Mouse (Mus musculus) cerebellum, postnatal 25 days (tissue): ENCODE measurements at regions not wholly inside any gene's neighbourhood (a gene's known extent, or its start where the extent isn't known, plus 50 kb on each side); places are given as distances from the start of the nearest gene placed in this dataset.

ENCODE experiments used
- DNase-seq, 2 experiments: peaks; one replicate each; pipeline ENCODE4 v3.0.0; 2021; ENCODE audit warnings: mixed read lengths in 2 of 2

DNA sequence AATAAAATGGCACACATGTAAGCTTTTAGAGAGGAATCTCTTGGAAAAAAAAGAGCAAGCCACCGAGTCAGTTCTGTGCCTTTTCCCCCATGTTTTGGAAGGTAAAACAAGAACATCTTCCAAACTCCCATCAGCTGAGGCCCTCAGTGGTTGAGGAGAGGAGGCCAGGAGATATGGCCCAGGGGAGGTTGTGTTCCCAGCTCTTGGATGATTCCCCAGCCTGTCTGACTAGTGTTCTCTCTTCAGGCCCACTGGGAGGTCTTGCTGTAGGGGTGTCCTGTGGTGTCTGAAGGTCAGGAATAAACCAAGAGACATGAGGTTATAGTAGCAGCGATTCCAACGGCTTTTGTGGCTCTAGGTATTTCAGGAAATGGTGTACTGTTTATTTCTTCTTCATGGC, 643.2 kb downstream of the Rnf144a start:
- DNase-seq = no peak

- peak; percentile 59 to 74 for DNase-seq
Measured at GRCm38 (mm10) chr12:25768644-25769043, 646.4 kb downstream of the Rnf144a start.

- no peak for DNase-seq
Measured at GRCm38 (mm10) chr12:25763061-25763460, 652.0 kb downstream of the Rnf144a start.

DNA sequence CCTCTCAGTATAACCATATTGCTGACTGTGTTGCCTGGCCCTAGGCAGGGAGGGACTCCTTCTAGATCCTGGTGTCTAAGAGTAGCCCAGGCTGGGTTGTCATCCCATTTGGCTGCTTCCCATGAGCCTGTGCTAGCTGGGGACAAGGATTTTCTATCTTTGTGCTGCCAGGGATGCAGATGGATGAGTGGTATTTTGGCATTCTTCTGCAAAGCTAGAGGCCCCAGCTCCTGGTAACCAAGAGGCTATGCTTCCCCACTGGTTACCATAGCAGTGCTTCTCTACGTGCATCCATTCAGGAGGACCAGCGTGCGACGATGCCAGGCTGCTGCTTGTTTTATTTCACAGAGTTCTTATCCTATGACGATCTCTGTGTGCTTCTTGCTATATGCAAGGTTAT, 658.0 kb downstream of the Rnf144a start:
- peak; percentile 34 to 61 for DNase-seq

- DNase-seq = no peak
Measured at GRCm38 (mm10) chr12:25733801-25734200, 636.9 kb upstream of the Id2 start.

DNA sequence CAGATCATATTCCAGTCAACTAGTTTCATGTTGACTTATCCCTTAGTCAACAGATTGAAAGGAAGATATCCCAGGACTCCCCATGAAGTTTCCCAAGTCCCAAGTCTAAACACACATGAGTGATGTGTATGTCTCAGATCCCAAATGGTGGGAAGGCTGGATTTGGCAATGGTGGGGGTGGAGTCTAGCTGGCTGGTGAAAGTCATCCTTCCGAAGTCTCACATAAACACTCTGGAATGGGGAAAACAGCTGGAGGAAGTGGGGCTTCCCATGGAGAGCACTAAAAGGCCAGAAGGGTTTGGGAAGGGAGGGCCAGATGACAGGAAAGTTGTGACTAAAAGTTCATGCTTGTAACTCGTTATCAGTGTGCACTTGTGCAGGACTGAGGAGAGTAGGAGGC, 628.8 kb upstream of the Id2 start:
- no peak for DNase-seq

GRCm38 (mm10) chr12:25711186-25711585, 614.2 kb upstream of the Id2 start:
- no peak for DNase-seq

- DNase-seq = no peak
Measured at GRCm38 (mm10) chr12:25703023-25703400, 606.1 kb upstream of the Id2 start.

DNA sequence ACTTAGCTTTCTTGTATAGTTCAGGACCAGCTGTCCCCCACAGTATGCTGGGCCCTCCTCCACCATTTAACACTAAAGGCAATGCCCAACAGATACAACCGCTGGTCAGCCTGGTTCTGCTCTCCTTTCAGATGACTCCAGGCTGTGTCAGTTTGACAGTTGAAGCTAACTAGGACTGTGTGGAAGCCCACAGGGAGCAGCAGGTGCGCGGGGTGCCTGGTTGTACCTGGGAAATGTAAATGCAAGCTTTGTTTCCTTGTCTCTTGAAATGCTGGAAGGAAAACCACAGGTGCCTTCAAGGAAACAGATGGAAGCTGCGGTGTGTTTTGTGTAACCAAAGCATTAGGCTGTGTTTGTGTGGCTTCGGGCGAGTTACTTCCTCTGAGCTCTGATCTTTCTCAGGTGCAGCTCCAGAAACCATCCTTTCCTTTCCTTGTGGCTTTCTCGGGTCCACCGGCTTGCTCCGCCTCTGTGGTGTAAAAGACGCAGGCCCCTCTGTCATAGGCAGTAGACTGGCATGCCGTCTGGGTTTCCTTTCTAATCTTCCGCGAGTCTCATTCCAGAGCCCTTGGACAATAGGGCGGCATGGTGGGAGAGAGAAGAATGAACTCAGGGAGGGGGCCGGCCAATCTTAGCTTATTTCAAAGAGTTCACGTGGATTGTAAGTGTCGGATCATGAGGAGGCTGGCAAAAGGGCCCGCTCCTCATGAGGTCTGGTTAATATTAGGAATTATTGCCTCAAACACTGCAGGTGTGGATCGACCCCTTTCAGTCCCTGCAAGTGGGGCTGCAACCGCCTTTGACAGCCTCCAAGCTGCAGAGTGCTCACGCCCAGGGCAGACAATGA, 605.5 kb upstream of the Id2 start:
- DNase-seq = no peak

- DNase-seq = no peak
Measured at GRCm38 (mm10) chr12:25687063-25687462, 590.1 kb upstream of the Id2 start.

GRCm38 (mm10) chr12:25676631-25677030, 579.7 kb upstream of the Id2 start:
- no peak for DNase-seq

GRCm38 (mm10) chr12:25668336-25668735, 571.4 kb upstream of the Id2 start:
- no peak for DNase-seq

DNA sequence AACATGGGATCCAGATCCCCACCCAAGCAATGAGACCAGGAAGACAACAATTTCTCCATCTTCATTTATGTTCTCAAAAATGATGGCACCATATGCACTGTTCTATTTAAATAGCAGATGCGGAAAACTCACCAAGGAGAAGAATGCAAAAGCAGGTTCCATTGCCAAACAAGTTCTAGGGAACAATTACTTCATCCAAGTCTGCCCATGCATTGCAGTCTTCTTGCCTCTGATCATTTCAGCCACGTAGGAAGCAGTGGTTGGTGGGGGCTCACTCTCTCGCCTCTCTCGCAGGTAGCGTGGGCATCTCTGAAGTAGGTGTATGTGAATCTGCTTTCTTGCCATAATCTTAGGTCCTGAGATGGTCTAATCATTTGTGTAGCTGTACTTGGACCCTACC, 557.5 kb upstream of the Id2 start:
- no peak for DNase-seq

- DNase-seq = no peak
Measured at GRCm38 (mm10) chr12:25650237-25650636, 553.3 kb upstream of the Id2 start.

DNA sequence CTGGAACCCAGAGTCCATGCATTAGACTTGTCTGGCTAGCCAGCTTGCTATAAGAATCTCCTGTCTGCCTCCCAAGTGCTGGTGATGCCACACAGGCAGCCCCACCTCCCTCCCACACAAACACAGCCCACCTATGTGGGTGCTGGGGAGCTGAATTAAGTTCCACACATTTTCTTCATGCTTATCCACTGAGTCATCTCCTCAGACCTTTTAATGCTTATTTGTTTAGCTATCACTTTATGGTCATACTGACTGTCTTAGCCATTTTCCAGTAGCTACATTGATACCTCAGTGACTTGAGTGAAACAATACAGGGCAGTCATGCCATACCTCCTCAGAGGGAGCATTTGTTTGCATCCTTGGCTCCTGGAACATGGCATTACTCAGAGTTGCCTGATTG, 531.1 kb upstream of the Id2 start:
- DNase-seq = no peak

- no peak for DNase-seq
Measured at GRCm38 (mm10) chr12:25625858-25626257, 528.9 kb upstream of the Id2 start.

DNA sequence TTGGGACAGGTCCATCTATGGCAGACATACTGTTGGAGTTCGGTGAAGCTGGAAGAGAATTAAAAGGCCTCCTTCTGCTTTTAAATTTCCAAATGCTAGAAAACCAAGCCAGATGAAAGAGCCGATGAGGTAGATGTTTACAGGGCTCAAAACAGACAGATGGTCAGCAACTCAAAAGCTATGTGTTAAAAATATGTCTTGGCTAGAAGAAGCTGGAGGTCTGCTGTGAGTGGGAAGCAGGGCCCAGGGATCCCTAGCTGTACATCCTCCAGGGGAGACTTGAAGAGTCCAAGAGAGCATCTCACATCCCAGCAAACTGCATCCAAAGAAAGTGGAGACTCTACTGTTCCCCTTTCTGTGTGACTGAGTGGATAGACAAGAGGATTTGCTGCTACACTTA, 526.5 kb upstream of the Id2 start:
- no peak for DNase-seq

GRCm38 (mm10) chr12:25621142-25621541, 524.2 kb upstream of the Id2 start:
- peak; percentile 58 to 77 for DNase-seq

DNA sequence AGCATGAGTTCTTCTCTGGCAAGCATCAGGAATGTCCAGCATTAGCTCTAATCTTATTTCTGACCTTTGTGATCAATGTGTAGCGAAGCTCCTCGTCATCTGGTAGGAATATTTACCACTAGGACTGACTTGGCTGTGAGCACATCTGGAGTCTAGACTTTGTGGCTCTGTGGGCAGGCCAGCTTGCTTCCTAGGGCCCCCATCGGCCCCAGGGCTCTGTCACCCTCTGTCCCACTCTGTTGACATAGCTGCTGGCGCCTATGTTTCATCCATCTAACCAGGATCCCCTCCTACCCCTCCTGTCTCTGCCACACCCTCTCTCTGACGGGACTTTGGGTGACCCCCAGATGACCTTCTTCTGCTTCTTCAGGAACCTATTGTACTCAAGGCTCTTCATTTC, 520.6 kb upstream of the Id2 start:
- DNase-seq = no peak

GRCm38 (mm10) chr12:25615377-25615776, 518.4 kb upstream of the Id2 start:
- no peak for DNase-seq

- no peak for DNase-seq
Measured at GRCm38 (mm10) chr12:25613473-25613872, 516.5 kb upstream of the Id2 start.

- peak in 1 of 2 experiments; percentile 31 for DNase-seq
Measured at GRCm38 (mm10) chr12:25609045-25609444, 512.1 kb upstream of the Id2 start.

- no peak for DNase-seq
Measured at GRCm38 (mm10) chr12:25605396-25605795, 508.5 kb upstream of the Id2 start.

DNA sequence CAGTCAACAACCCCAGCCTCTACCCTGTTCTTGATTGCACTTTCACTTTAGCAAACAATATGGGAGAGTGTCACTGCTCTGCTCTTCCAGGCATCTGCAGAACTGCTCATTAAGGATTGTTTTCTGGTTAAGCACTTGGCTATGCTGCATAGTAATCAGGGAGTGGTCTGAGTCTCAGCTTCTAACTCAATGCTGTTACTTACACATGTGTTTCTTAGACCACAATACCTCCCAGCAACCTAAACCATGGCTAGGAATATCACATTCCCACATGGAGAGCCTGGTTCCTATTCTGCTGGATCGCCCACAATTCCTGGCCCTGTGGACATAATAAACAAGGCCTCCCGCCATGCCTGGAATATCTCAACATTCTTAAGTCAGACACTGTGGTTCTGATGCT, 493.3 kb upstream of the Id2 start:
- no peak for DNase-seq

- no peak for DNase-seq
Measured at GRCm38 (mm10) chr12:25585746-25586145, 488.8 kb upstream of the Id2 start.
